Mouse (Mus musculus) G1E (cell line): ENCODE data around the gene Timm50. TPM values are rescaled to one million over a fixed set of nuclear protein-coding genes. Genes with fewer than 3 reads are reported as not detected.
A peak's percentile ranks its signal among the peaks of the same experiment; 100 is the strongest.

Experiments
- ATAC-seq: 2 replicates; pipeline ENCODE4 v1.8.0; 2016; ENCODE audit warnings: mild to moderate bottlenecking; ENCODE audit not compliant: insufficient number of reproducible peaks, poor library complexity, low FRiP score, severe bottlenecking; ENCODE audit errors: extremely low read depth
- DNase-seq: peaks from one replicate; pipeline ENCODE4 v3.0.0; 2012; ENCODE audit warnings: low spot score
- H3K27me3 ChIP-seq: 2 replicates; pipeline ENCODE4 v1.6.1; 2012; ENCODE audit warnings: mild to moderate bottlenecking, low read length, inconsistent platforms; ENCODE audit not compliant: insufficient read depth
- H3K36me3 ChIP-seq: replicated peaks from 2 replicates; pipeline ENCODE3; 2012; ENCODE audit warnings: mild to moderate bottlenecking, inconsistent platforms
- H3K4me1 ChIP-seq: 2 replicates; pipeline ENCODE4 v1.6.1; 2012; ENCODE audit warnings: low read depth, low read length, inconsistent platforms, mixed read lengths; ENCODE audit not compliant: insufficient read depth
- H3K4me3 ChIP-seq: 2 replicates; pipeline ENCODE4 v1.5.1; 2012; ENCODE audit warnings: low read depth, mild to moderate bottlenecking, inconsistent platforms, low read length, moderate library complexity, mixed read lengths
- H3K9me3 ChIP-seq: replicated peaks from 2 replicates; pipeline ENCODE4 v1.6.1; 2012; ENCODE audit warnings: inconsistent platforms
- CTCF ChIP-seq: IDR thresholded peaks from 2 replicates; pipeline ENCODE4 v1.5.1; 2012; ENCODE audit warnings: low read depth, low read length, inconsistent platforms, mixed read lengths
- GATA1 ChIP-seq: IDR thresholded peaks from 2 replicates; pipeline ENCODE4 v1.6.1; 2012; ENCODE audit warnings: borderline replicate concordance, low read length, inconsistent platforms, mixed read lengths
- GATA2 ChIP-seq: IDR thresholded peaks from 2 replicates; pipeline ENCODE4 v1.6.1; 2012; ENCODE audit warnings: low read depth, low read length, inconsistent platforms, borderline replicate concordance
- POLR2AphosphoS5 ChIP-seq: IDR thresholded peaks from 2 replicates; pipeline ENCODE4 v1.6.1; 2012; ENCODE audit warnings: low read depth, low read length, inconsistent platforms; ENCODE audit not compliant: insufficient replicate concordance
- TAL1 ChIP-seq: conservative IDR thresholded peaks from 2 replicates; pipeline ENCODE4 v1.6.1; 2012; ENCODE audit warnings: low read depth, low read length, inconsistent platforms, mixed read lengths
- polyA plus RNA-seq: library from polyadenylated mRNA; stranded (reverse); fragments of >175 nt; gene quantifications from 2 replicates; pipeline ENCODE4 v1.2.3, GENCODE M21; 2012
- total RNA-seq, 2 experiments: library from RNA; stranded (forward) in 1 of 2; stranded (reverse) in 1 of 2; fragments of 200-1000 nt in 1 of 2; fragments of >200 nt in 1 of 2; fragmentation: Nextera tagmentation in 1 of 2; gene quantifications; 2 replicates each; pipeline ENCODE4 v1.2.3; 2014 to 2017

Timm50 gene
- total and polyA plus RNA-seq, 3 experiments = 58.3 to 184 (median 107) TPM

GRCm38 (mm10) chr7:28318714-28319113, 6.8 kb upstream of the Timm50 start:
- TF ChIP-seq POLR2AphosphoS5 (no peak), GATA2 (no peak), CTCF (no peak), GATA1 (no peak), TAL1 (no peak)
- H3K9me3 ChIP-seq = no peaks in the 10 kb centered on the region
- ATAC-seq = no peak
- H3K4me1 ChIP-seq = peaks cover 18% of the 10 kb centered on the region
- H3K36me3 ChIP-seq = peaks cover 99% of the 10 kb centered on the region
- no peaks in the 10 kb centered on the region for H3K27me3 ChIP-seq
- H3K4me3 ChIP-seq = no peak overlapping the region
- DNase-seq = no peak

- Histone ChIP-seq H3K4me3 (no peak overlapping the region), H3K9me3 (no peaks in the 10 kb centered on the region), H3K4me1 (peaks cover 19% of the 10 kb centered on the region), H3K36me3 (peaks cover 92% of the 10 kb centered on the region), H3K27me3 (no peaks in the 10 kb centered on the region)
- DNase-seq = no peak
- TF ChIP-seq TAL1 = no peak
- no peak for TF ChIP-seq CTCF
- no peak for TF ChIP-seq POLR2AphosphoS5
- TF ChIP-seq GATA2 = no peak
- TF ChIP-seq GATA1 = no peak
- no peak for ATAC-seq
Observed at GRCm38 (mm10) chr7:28318036-28318435, 6.2 kb upstream of the Timm50 start.

- Histone ChIP-seq H3K27me3 (no peaks in the 10 kb centered on the region), H3K4me3 (peak overlapping the region; percentile 95), H3K9me3 (no peaks in the 10 kb centered on the region), H3K36me3 (peaks cover 72% of the 10 kb centered on the region), H3K4me1 (peaks cover 56% of the 10 kb centered on the region)
- no peak for ATAC-seq
- TF ChIP-seq POLR2AphosphoS5 = no peak
- TF ChIP-seq GATA1 = no peak
- TF ChIP-seq CTCF = no peak
- TF ChIP-seq TAL1 = no peak
- no peak for TF ChIP-seq GATA2
- DNase-seq = peak; percentile 38
Observed at GRCm38 (mm10) chr7:28311151-28311925, 534 bp downstream of the Timm50 start.

- H3K36me3 ChIP-seq = peaks cover 72% of the 10 kb centered on the region
- no peaks in the 10 kb centered on the region for H3K27me3 ChIP-seq
- H3K4me1 ChIP-seq = peaks cover 54% of the 10 kb centered on the region
- peak; percentile 43 for ATAC-seq
- TF ChIP-seq POLR2AphosphoS5 = no peak
- TF ChIP-seq GATA2 = no peak
- no peak for TF ChIP-seq TAL1
- no peak for TF ChIP-seq GATA1
- TF ChIP-seq CTCF = no peak
- H3K4me3 ChIP-seq = peak overlapping the region; percentile 95; the same call in 1 of the 2 replicates
- no peaks in the 10 kb centered on the region for H3K9me3 ChIP-seq
- DNase-seq = peak; percentile 68
Observed at GRCm38 (mm10) chr7:28309737-28310136, 2.1 kb downstream of the Timm50 start.

DNA sequence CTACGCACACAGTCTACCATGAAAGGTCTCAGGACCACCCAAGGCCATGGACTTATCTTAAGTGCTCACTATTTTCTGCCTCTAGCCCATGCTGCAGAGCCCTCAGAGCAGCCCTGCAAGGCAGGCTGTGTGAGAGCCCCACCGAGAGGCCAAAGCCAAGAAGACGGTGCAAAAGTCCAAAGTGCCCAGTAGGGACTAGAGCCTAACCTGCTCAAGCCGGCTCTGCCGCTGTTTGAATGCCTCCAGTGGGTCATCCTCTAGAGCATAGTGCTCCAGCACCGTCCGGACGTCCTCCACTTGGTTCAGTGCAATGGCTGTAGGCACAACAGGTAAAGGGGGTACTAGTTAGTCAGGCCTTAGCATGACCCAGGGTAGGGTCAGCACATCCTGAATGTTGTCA, 5.7 kb downstream of the Timm50 start:
- Histone ChIP-seq H3K4me1 (peaks cover 70% of the 10 kb centered on the region), H3K9me3 (no peaks in the 10 kb centered on the region), H3K27me3 (peaks cover 2% of the 10 kb centered on the region; the same call in 1 of the 2 replicates), H3K36me3 (peaks cover 80% of the 10 kb centered on the region), H3K4me3 (no peak overlapping the region)
- no peak for TF ChIP-seq GATA2
- no peak for TF ChIP-seq TAL1
- TF ChIP-seq GATA1 = no peak
- no peak for DNase-seq
- no peak for ATAC-seq

DNA sequence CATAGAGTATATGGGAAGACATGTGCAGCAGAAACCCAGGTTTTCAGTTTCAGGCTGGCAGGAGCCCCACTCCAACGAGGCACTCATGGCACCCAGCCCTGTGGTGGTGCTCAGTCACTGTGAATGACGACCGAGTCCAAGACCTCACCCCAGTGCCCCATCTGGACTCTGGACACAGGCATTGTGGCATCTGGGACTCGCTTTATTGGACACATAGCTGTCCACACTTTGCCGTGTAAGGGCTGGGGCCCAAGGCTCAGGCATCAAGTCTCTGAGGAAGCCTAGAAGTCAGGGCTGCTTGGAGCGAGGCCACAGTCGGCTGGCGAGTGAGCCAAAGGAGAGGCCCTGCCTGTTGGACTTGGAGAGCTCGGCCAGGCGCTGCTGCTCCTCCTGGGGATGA, 6.2 kb downstream of the Timm50 start:
- ATAC-seq = no peak
- Histone ChIP-seq H3K36me3 (peaks cover 77% of the 10 kb centered on the region), H3K4me3 (no peak overlapping the region), H3K9me3 (no peaks in the 10 kb centered on the region), H3K27me3 (peaks cover 4% of the 10 kb centered on the region; the same call in 1 of the 2 replicates), H3K4me1 (peaks cover 65% of the 10 kb centered on the region)
- TF ChIP-seq CTCF = no peak
- TF ChIP-seq POLR2AphosphoS5 = no peak
- no peak for TF ChIP-seq TAL1
- TF ChIP-seq GATA1 = no peak
- no peak for TF ChIP-seq GATA2
- DNase-seq = no peak
